Mouse (Mus musculus) G1E (cell line): ENCODE measurements at regions not wholly inside any gene's neighbourhood (a gene's known extent, or its start where the extent isn't known, plus 50 kb on each side); places are given as distances from the start of the nearest gene placed in this dataset.
"Not testable (repeated sequence)": the region's sequence is repeated elsewhere in the genome, so short reads cannot be mapped to it uniquely, and the experiment has no call there.

Source experiments
- ATAC-seq: 2 replicates; pipeline ENCODE4 v1.8.0; 2016; ENCODE audit warnings: mild to moderate bottlenecking; ENCODE audit not compliant: insufficient number of reproducible peaks, poor library complexity, low FRiP score, severe bottlenecking; ENCODE audit errors: extremely low read depth
- DNase-seq: peaks from one replicate; pipeline ENCODE4 v3.0.0; 2012; ENCODE audit warnings: low spot score
- H3K27me3 ChIP-seq: 2 replicates; pipeline ENCODE4 v1.6.1; 2012; ENCODE audit warnings: mild to moderate bottlenecking, low read length, inconsistent platforms; ENCODE audit not compliant: insufficient read depth
- H3K36me3 ChIP-seq: replicated peaks from 2 replicates; pipeline ENCODE3; 2012; ENCODE audit warnings: mild to moderate bottlenecking, inconsistent platforms
- H3K4me1 ChIP-seq: 2 replicates; pipeline ENCODE4 v1.6.1; 2012; ENCODE audit warnings: low read depth, low read length, inconsistent platforms, mixed read lengths; ENCODE audit not compliant: insufficient read depth
- H3K4me3 ChIP-seq: 2 replicates; pipeline ENCODE4 v1.5.1; 2012; ENCODE audit warnings: low read depth, mild to moderate bottlenecking, inconsistent platforms, low read length, moderate library complexity, mixed read lengths
- H3K9me3 ChIP-seq: replicated peaks from 2 replicates; pipeline ENCODE4 v1.6.1; 2012; ENCODE audit warnings: inconsistent platforms
- CTCF ChIP-seq: IDR thresholded peaks from 2 replicates; pipeline ENCODE4 v1.5.1; 2012; ENCODE audit warnings: low read depth, low read length, inconsistent platforms, mixed read lengths
- GATA1 ChIP-seq: IDR thresholded peaks from 2 replicates; pipeline ENCODE4 v1.6.1; 2012; ENCODE audit warnings: borderline replicate concordance, low read length, inconsistent platforms, mixed read lengths
- GATA2 ChIP-seq: IDR thresholded peaks from 2 replicates; pipeline ENCODE4 v1.6.1; 2012; ENCODE audit warnings: low read depth, low read length, inconsistent platforms, borderline replicate concordance
- POLR2AphosphoS5 ChIP-seq: IDR thresholded peaks from 2 replicates; pipeline ENCODE4 v1.6.1; 2012; ENCODE audit warnings: low read depth, low read length, inconsistent platforms; ENCODE audit not compliant: insufficient replicate concordance
- TAL1 ChIP-seq: conservative IDR thresholded peaks from 2 replicates; pipeline ENCODE4 v1.6.1; 2012; ENCODE audit warnings: low read depth, low read length, inconsistent platforms, mixed read lengths

GRCm38 (mm10) chr12:20845297-20845696, 145.0 kb upstream of the Asap2 start:
- peaks cover 37% of the 10 kb centered on the region for H3K9me3 ChIP-seq
- H3K4me1 ChIP-seq: no peaks in the 10 kb centered on the region
- no peaks in the 10 kb centered on the region for H3K27me3 ChIP-seq
- H3K36me3 ChIP-seq: no peaks in the 10 kb centered on the region
- DNase-seq (no peak), ATAC-seq (no peak)
- TF ChIP-seq GATA2: no peak
- no peak for TF ChIP-seq POLR2AphosphoS5
- no peak for TF ChIP-seq GATA1
- no peak for TF ChIP-seq TAL1
- no peak for TF ChIP-seq CTCF
- H3K4me3 ChIP-seq: no peak overlapping the region

DNA sequence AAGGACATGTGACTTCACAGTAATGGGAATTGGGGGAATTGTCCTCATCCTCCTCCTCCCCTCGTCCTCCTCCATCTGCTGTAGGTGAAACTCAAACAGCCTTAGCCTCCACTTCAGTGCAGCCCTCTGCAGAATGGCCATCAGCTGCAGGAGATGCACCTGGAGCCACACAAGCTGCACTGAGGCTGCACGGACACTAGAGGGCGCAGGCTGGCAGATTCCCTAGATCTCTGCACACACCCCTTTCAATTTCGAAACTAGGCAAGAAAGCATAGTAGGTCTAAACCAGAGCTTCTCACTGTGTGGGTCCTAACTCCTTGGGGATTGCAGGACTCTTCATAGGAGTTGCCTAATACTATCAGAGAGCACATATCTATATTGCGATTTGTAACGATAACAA, 106.2 kb upstream of the Asap2 start:
- H3K9me3 ChIP-seq: peaks cover 56% of the 10 kb centered on the region
- not testable (repeated sequence) for H3K4me3 ChIP-seq, H3K27me3 ChIP-seq, ATAC-seq, H3K4me1 ChIP-seq, H3K36me3 ChIP-seq, DNase-seq

DNA sequence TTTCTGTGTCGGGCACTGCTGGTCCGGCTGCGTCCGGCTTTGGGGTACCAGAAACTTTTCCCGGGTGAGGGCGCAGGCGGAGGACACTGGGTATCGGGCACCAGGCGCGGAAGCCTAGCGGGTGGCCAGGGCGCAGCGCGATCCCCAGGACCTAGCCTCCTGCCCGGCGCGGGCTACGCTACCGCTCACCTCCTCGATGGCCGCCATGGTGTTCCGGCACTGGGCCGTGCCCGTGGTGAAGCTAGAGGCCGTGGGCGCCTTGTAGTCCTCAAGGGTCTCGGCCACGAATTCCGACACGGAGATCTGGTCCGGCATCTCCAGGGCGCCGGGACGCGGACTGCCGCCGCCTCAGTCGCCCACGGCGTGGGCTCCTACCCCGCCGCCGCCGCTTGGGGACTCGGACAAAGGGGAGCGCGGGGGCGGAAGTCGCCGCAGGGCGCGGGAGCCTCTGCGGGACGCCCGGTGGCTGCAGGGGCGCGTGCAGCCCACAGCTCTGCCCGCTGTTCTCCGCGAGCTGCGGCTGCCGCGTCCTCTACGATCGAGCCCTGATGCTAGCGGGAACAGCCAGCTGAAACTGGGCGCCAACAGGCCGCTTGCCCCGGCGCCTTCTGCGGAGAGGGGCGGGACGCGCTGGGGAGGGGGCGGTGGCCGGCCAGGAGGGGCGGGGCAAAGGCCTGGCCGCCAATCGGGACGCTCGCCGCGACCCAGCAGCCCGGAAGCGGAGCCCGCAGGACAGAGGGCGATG, 69.4 kb upstream of the Asap2 start:
- DNase-seq, H3K4me1 ChIP-seq, H3K4me3 ChIP-seq, H3K27me3 ChIP-seq, H3K36me3 ChIP-seq, ATAC-seq: not testable (repeated sequence)
- H3K9me3 ChIP-seq: peaks cover 34% of the 10 kb centered on the region

DNA sequence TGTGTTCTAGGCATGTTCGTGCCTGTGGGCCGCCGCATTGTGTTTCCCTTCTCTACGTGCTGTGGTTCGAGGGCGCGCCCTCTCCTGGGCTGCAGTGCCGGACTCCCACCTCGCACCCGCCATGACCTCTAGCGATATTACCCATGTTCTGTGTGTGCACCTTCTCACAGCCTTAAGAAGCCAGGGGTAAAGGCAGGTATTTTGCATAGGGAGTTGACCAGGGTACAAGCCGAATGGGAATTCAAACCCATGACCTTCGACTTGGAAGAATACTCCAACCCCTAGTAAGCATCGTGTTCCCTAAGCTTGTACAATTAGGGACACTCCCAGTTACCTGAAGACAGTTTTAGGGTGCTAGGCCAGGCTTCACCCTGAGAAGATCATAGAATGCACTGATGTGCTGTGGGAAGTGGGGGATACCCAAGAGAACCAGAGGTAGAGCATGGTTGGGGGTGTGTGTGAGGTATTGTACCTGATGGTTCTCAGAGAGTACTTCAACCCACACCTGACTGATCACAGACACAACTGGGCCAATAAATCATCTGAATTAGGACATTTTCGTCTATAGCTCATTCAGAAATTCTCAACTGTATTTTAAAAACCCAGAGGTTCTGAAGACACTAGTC, 68.7 kb upstream of the Asap2 start:
- ATAC-seq, DNase-seq, H3K36me3 ChIP-seq, H3K27me3 ChIP-seq, H3K4me1 ChIP-seq, H3K4me3 ChIP-seq: not testable (repeated sequence)
- peaks cover 32% of the 10 kb centered on the region for H3K9me3 ChIP-seq

DNA sequence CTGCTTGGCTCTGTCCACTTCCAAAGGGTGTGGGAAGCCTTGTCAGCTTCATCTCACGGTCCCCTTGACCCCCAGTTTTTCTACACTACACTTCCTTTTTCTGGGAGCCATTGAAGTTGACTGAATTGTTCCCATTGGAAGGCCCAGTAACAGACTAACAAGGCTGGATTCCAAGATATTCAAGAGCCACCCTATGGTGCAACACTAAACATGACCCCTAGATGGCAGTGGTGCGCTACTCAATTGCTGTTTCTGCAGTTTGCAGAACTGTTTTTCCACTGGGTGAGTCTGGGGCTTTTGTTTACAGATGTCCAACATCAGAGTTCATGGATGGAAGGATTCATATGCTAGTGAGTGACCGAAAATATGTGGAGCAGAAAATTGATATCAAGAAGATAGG, 61.3 kb upstream of the Asap2 start:
- not testable (repeated sequence) for DNase-seq, H3K4me1 ChIP-seq, ATAC-seq, H3K27me3 ChIP-seq, H3K36me3 ChIP-seq, H3K4me3 ChIP-seq
- peaks cover 23% of the 10 kb centered on the region for H3K9me3 ChIP-seq
